Mouse (Mus musculus) stomach, postnatal 0 days (tissue): ENCODE data around the gene Myo3b. TPM values are rescaled to one million over a fixed set of nuclear protein-coding genes. Genes with fewer than 3 reads are reported as not detected.
A peak's percentile ranks its signal among the peaks of the same experiment; 100 is the strongest.

Experiments used
- ATAC-seq: fragments of 200-750 bp; cut with Nextera tagmentation; 2 replicates; pipeline ENCODE4 v1.8.0; 2017; ENCODE audit not compliant: low FRiP score, low TSS enrichment
- DNase-seq: peaks from one replicate; pipeline ENCODE4 v3.0.0-alpha.2; 2016; ENCODE audit warnings: low spot score
- H3K27ac ChIP-seq: fragments of 300-500 bp; sonication (generic); replicated peaks from 2 replicates; pipeline ENCODE4 v1.5.1; 2014; ENCODE audit warnings: mild to moderate bottlenecking, control low read depth
- H3K27me3 ChIP-seq: fragments of 300-500 bp; sonication (generic); 2 replicates; pipeline ENCODE4 v1.6.1; 2014; ENCODE audit warnings: low read length; ENCODE audit not compliant: control insufficient read depth, insufficient read depth
- H3K36me3 ChIP-seq: fragments of 300-500 bp; sonication (generic); 2 replicates; pipeline ENCODE4 v1.6.1; 2014; ENCODE audit warnings: low read length, mixed read lengths; ENCODE audit not compliant: control insufficient read depth, insufficient read depth
- H3K4me1 ChIP-seq: fragments of 300-500 bp; sonication (generic); replicated peaks from 2 replicates; pipeline ENCODE4 v1.6.1; 2014; ENCODE audit warnings: antibody characterized with exemption; ENCODE audit not compliant: control insufficient read depth, insufficient read depth
- H3K4me2 ChIP-seq: fragments of 300-500 bp; sonication (generic); replicated peaks from 2 replicates; pipeline ENCODE4 v1.6.1; 2014; ENCODE audit warnings: low read depth, mild to moderate bottlenecking, control low read depth, moderate library complexity
- H3K4me3 ChIP-seq: fragments of 300-500 bp; sonication (generic); 2 replicates; pipeline ENCODE4 v1.5.1; 2014; ENCODE audit warnings: low read depth, low read length, control low read depth
- H3K9ac ChIP-seq: fragments of 300-500 bp; sonication (generic); 2 replicates; pipeline ENCODE4 v1.6.1; 2014; ENCODE audit warnings: mild to moderate bottlenecking, low read length, control low read depth, mixed read lengths
- H3K9me3 ChIP-seq: fragments of 300-500 bp; sonication (generic); 2 replicates; pipeline ENCODE4 v1.6.1; 2016; ENCODE audit warnings: low read length; ENCODE audit not compliant: control insufficient read depth
- CTCF ChIP-seq: IDR thresholded peaks from 2 replicates; pipeline ENCODE4 v1.5.1; 2016; ENCODE audit warnings: antibody characterized with exemption, low read depth, mild to moderate bottlenecking, moderate library complexity
- EP300 ChIP-seq: optimal IDR thresholded peaks from 2 replicates; pipeline ENCODE3; 2016; ENCODE audit warnings: antibody characterized with exemption
- WGBS: fragments of 180-500 bp; shearing (Covaris S2); extraction: QIAGEN DNeasy Blood & Tissue Kit; methylation state at CpG from one replicate; pipeline ENCODE4 v1.1.7; 2014; 5-methylcytosine and 5-hydroxymethylcytosine counted together
- polyA plus RNA-seq: library from polyadenylated mRNA; unstranded; fragments of >200 nt; fragmentation: Nextera tagmentation; extraction: Ambion mirVana; gene quantifications from 2 replicates; pipeline ENCODE4 v1.2.1, GENCODE M21; 2015

Gene Myo3b
- polyA plus RNA-seq, 1 experiment from 2014 or later: 0.21 TPM

DNA sequence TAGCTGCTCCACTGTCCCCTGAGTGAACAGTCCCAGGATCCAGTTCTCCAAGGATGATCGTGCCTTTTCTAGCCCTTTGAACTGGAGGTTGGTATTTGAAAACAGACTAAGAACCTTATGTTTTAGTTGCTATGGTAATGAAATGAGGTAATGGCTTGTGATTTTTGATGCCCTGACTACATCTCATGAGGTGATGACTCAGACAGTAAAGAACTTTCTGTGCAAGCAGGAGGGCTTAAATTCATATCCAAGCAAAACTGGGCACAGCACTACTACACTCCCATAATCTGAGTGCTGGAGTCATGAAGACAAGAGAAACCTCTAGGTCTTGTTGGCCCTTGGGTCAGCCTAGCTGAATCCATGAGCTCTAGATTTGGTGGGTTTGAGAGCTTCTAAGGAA is 169.5 kb downstream of the Myo3b start:
- Histone ChIP-seq H3K9me3 (no peaks in the 10 kb centered on the region), H3K4me1 (no peaks in the 10 kb centered on the region), H3K4me2 (no peak overlapping the region), H3K4me3 (no peak overlapping the region), H3K36me3 (no peaks in the 10 kb centered on the region), H3K27me3 (no peaks in the 10 kb centered on the region), H3K9ac (no peak overlapping the region), H3K27ac (no peak overlapping the region)
- DNase-seq: no peak
- no peak for TF ChIP-seq CTCF
- TF ChIP-seq EP300: no peak
- no peak for ATAC-seq
- WGBS: 75% methylated on average over 1 of the region's 1 CpGs

- DNase-seq (no peak), ATAC-seq (no peak)
- H3K27ac ChIP-seq: no peak overlapping the region
- no peak overlapping the region for H3K9ac ChIP-seq
- no peaks in the 10 kb centered on the region for H3K9me3 ChIP-seq
- no peak overlapping the region for H3K4me2 ChIP-seq
- no peaks in the 10 kb centered on the region for H3K36me3 ChIP-seq
- 78% methylated on average over 3 of the region's 3 CpGs for WGBS
- no peak for TF ChIP-seq EP300
- no peak for TF ChIP-seq CTCF
- no peak overlapping the region for H3K4me3 ChIP-seq
- H3K4me1 ChIP-seq: no peaks in the 10 kb centered on the region
- no peaks in the 10 kb centered on the region for H3K27me3 ChIP-seq
Observed at GRCm38 (mm10) chr2:70209790-70210189, 170.9 kb downstream of the Myo3b start.

DNA sequence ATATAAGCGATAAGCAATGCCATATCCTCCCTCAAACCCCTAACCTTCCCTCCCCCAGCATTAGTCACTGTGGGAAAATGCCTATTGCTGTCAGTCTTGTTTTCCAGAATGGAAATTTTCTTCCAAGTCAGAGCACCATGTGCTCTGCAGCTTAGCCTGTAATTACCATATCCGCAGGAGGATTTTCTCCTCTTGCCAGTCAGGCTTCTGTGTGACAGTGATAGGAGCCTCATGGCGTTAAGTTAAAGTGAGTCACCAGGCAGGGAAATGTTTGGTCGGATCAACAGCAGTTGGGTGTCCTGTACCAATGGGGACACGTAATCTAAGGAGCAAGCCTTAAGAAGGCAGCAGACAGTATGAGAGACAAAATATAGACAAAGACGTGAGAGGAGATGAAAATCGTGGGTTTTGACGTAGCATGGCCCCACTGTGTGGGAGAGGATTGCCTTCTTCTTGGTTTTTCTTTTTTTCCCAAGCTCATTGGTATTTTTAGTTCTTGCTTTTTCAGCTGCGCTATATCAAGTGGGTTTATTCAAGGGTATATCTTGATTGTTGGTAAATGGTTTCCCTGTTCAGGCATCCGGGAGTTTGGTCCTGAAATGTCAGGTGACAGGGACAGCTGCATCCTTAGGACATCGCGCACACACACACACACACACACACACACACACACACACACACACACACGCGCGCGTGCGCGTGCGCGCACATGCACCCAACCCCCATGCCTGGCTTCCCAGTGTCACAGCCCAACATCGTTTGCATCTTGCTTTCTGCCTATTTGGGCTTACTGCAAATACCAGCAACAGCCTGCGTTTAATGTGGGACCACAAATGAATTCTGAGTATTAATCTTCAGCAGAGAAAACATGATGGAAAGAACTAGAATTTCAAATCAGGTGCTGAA is 171.8 kb downstream of the Myo3b start:
- 84% methylated on average over 22 of the region's 22 CpGs for whole genome bisulfite sequencing
- Histone ChIP-seq H3K4me1 (no peaks in the 10 kb centered on the region), H3K9ac (no peak overlapping the region), H3K27ac (no peak overlapping the region), H3K4me3 (no peak overlapping the region), H3K4me2 (no peak overlapping the region), H3K9me3 (no peaks in the 10 kb centered on the region), H3K27me3 (no peaks in the 10 kb centered on the region), H3K36me3 (no peaks in the 10 kb centered on the region)
- TF ChIP-seq CTCF (no peak), EP300 (no peak)
- ATAC-seq (no peak), DNase-seq (no peak)

GRCm38 (mm10) chr2:70214401-70214800 is 175.5 kb downstream of the Myo3b start:
- H3K4me1 ChIP-seq: no peaks in the 10 kb centered on the region
- 69% methylated on average over 8 of the region's 8 CpGs for WGBS

DNA sequence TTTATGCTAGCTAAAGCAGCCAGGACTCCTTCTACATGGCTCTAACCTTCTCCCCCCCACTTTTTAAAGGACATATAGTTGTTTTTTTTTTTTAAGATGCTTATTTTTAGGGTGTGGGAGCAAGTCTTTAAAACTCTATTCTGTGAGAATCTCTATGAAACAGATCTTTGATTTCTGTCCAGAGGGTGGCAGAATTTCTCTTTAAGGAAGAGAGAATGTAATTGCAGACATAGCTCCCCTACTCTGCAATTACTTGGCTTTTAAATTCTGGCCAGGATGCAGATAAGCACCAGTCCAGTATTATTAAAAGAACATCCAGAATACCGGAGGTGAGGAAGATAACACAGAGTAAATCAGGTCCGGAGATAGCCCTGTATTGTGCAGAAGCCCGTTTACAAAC is 178.9 kb downstream of the Myo3b start:
- Histone ChIP-seq H3K27me3 (no peaks in the 10 kb centered on the region), H3K9ac (no peak overlapping the region), H3K36me3 (no peaks in the 10 kb centered on the region), H3K4me3 (no peak overlapping the region), H3K4me1 (no peaks in the 10 kb centered on the region), H3K4me2 (no peak overlapping the region), H3K27ac (no peak overlapping the region), H3K9me3 (no peaks in the 10 kb centered on the region)
- TF ChIP-seq CTCF (peak; percentile 37), EP300 (no peak)
- 60% methylated on average over 3 of the region's 3 CpGs for WGBS
- DNase-seq (no peak), ATAC-seq (no peak)

More at GRCm38 (mm10) chr2:70214401-70214800, 175.5 kb downstream of the Myo3b start:
- Histone ChIP-seq H3K9me3 (no peaks in the 10 kb centered on the region), H3K36me3 (no peaks in the 10 kb centered on the region), H3K4me2 (no peak overlapping the region), H3K27me3 (no peaks in the 10 kb centered on the region), H3K9ac (no peak overlapping the region), H3K27ac (no peak overlapping the region), H3K4me3 (no peak overlapping the region)
- no peak for TF ChIP-seq EP300
- no peak for TF ChIP-seq CTCF
- no peak for ATAC-seq
- no peak for DNase-seq

GRCm38 (mm10) chr2:70218469-70218868 is 179.5 kb downstream of the Myo3b start:
- 68% methylated on average over 8 of the region's 8 CpGs for WGBS
- no peaks in the 10 kb centered on the region for H3K4me1 ChIP-seq
- ATAC-seq: no peak
- no peak for DNase-seq
- no peak overlapping the region for H3K4me3 ChIP-seq
- no peaks in the 10 kb centered on the region for H3K36me3 ChIP-seq
- TF ChIP-seq EP300 (no peak), CTCF (no peak)
- no peak overlapping the region for H3K4me2 ChIP-seq
- no peaks in the 10 kb centered on the region for H3K9me3 ChIP-seq
- H3K27me3 ChIP-seq: no peaks in the 10 kb centered on the region
- no peak overlapping the region for H3K27ac ChIP-seq
- H3K9ac ChIP-seq: no peak overlapping the region
